Mouse (Mus musculus): Measurements from ENCODE around the gene Fli1. TPM values are rescaled to one million over a fixed set of nuclear protein-coding genes. Genes with fewer than 3 reads are reported as not detected.

Fli1 gene
- total and polyA plus RNA-seq, 3 experiments = 13.8 to 171 (median 24.3) TPM

GRCm38 (mm10) chr9:32508118-32508517, 34.5 kb downstream of the Fli1 start:
- Histone ChIP-seq H3K9me3 (replicated peaks; ENCODE audit: insufficient read depth, low read length) (no peaks in the 10 kb centered on the region), H3K27ac (ENCODE audit: control insufficient read depth, low read depth, low read length) (peak overlapping the region; percentile 83), H3K79me2 (ENCODE audit: control insufficient read depth, insufficient read depth, low read length, poor library complexity) (peaks cover 41% of the 10 kb centered on the region), H3K27me3 (ENCODE audit: control insufficient read depth in 1 of 2, insufficient read depth in 2 of 2, low read length in 2 of 2) (no peaks in the 10 kb centered on the region), H3K4me3 (ENCODE audit: control insufficient read depth in 1 of 2, insufficient read depth in 1 of 2, low read depth in 2 of 2, low read length in 2 of 2) (no peak overlapping the region), H3K9ac (ENCODE audit: control insufficient read depth, low read depth, low read length, poor library complexity, severe bottlenecking) (no peak overlapping the region), H3K36me3 (ENCODE audit: control insufficient read depth in 1 of 2, insufficient read depth in 2 of 2, low read length in 2 of 2) (peaks cover 2 to 62% of the 10 kb centered on the region in 2 experiments), H3K4me1 (ENCODE audit: control insufficient read depth in 1 of 2, insufficient read depth in 2 of 2, low read length in 2 of 2) (peaks cover 36 to 66% of the 10 kb centered on the region in 2 experiments)
- TF ChIP-seq ZMIZ1 (IDR thresholded peaks at IDR 0.05; ENCODE audit: low read depth, low read length) = no peak
- no peak for TF ChIP-seq GABPA (IDR thresholded peaks at IDR 0.05; ENCODE audit: low read depth, low read length)
- no peak for TF ChIP-seq ZNF384 (IDR thresholded peaks at IDR 0.05; ENCODE audit: low read depth, low read length)
- no peak for TF ChIP-seq UBTF (IDR thresholded peaks at IDR 0.05; ENCODE audit: borderline replicate concordance, insufficient read depth, low read depth, low read length)
- no peak for TF ChIP-seq ZC3H11A (IDR thresholded peaks at IDR 0.05; ENCODE audit: low read depth, low read length)
- TF ChIP-seq RCOR1 (IDR thresholded peaks at IDR 0.05; ENCODE audit: low read depth, low read length) = no peak
- no peak for TF ChIP-seq TBP (IDR thresholded peaks at IDR 0.05; ENCODE audit: low read depth, low read length)
- TF ChIP-seq CHD2 (IDR thresholded peaks at IDR 0.05; ENCODE audit: low read length) = no peak
- DNase-seq (ENCODE audit: low read depth, low spot score) = no peak

GRCm38 (mm10) chr9:32506866-32507861, 35.5 kb downstream of the Fli1 start:
- TF ChIP-seq MAZ (IDR thresholded peaks at IDR 0.05; ENCODE audit: low read depth, low read length) = no peak
- TF ChIP-seq POLR2AphosphoS5 (IDR thresholded peaks at IDR 0.05; ENCODE audit: borderline replicate concordance, low read depth, low read length) = no peak
- TF ChIP-seq SIN3A (IDR thresholded peaks at IDR 0.05; ENCODE audit: low read length) = no peak
- TF ChIP-seq GATA1 (IDR thresholded peaks at IDR 0.05; ENCODE audit: low read depth, low read length) = no peak
- no peak for TF ChIP-seq CHD1 (IDR thresholded peaks at IDR 0.05; ENCODE audit: low read depth, low read length)
- TF ChIP-seq MEF2A (IDR thresholded peaks at IDR 0.05; ENCODE audit: extremely low read depth, insufficient replicate concordance, low read depth, low read length, poor library complexity, severe bottlenecking) = no peak
- no peak for TF ChIP-seq EP300 (IDR thresholded peaks at IDR 0.05; ENCODE audit: low read depth in 1 of 2, low read length in 2 of 2)
- Histone ChIP-seq H3K9ac (ENCODE audit: control insufficient read depth, low read depth, low read length, poor library complexity, severe bottlenecking) (no peak overlapping the region), H3K4me3 (ENCODE audit: control insufficient read depth in 1 of 2, insufficient read depth in 1 of 2, low read depth in 2 of 2, low read length in 2 of 2) (no peak overlapping the region), H3K4me1 (ENCODE audit: control insufficient read depth in 1 of 2, insufficient read depth in 2 of 2, low read length in 2 of 2) (peaks cover 36 to 61% of the 10 kb centered on the region in 2 experiments), H3K79me2 (ENCODE audit: control insufficient read depth, insufficient read depth, low read length, poor library complexity) (peaks cover 43% of the 10 kb centered on the region), H3K36me3 (ENCODE audit: control insufficient read depth in 1 of 2, insufficient read depth in 2 of 2, low read length in 2 of 2) (peaks cover 2 to 53% of the 10 kb centered on the region in 2 experiments), H3K27me3 (ENCODE audit: control insufficient read depth in 1 of 2, insufficient read depth in 2 of 2, low read length in 2 of 2) (no peaks in the 10 kb centered on the region), H3K27ac (ENCODE audit: control insufficient read depth, low read depth, low read length) (no peak overlapping the region), H3K9me3 (replicated peaks; ENCODE audit: insufficient read depth, low read length) (no peaks in the 10 kb centered on the region)
- no peak for DNase-seq (ENCODE audit: low read depth, low spot score)
